Mouse (Mus musculus) thymus, postnatal 4 days (tissue): ENCODE data around the gene Krt8.

ENCODE experiments used
- DNase-seq: peaks from one replicate; pipeline ENCODE4 v3.0.0; 2021

The Krt8 gene

DNA sequence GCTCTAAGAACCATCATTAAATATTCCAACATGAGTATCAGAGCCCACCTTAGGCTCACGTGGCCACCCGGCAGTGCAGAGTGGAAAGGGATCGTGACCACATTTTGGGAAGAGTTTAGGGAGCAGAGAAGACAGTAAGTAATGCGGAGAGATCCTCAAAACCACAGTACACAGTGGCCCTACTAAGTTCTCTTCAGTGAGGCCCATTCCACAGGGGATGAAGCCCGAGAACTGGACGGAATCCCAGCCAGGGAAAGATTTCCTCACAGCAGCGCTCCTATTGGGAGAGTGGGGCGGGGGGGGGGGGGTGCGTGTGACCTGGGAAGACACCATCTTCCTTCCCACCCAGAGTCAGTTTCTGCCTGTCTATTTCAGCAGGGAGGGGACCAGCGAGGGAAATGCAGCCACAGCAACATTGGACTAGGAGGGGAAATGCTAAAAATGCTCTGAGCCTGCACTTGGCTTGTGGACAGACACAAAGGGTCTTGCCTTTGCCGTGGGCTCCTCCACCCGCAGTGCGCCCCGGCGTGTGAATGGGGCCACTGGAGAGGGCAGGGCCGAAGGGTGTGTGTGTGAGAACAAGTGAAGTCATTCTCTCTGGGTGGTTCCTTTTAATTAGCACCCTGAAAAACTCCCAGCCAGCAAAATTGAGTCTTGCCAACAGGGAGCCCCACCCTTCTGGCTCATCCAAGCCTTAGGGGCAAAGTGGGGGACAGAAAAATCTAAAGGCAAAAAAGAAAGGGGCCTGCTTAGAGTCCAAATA lies 30.0 kb downstream of the Krt8 start:
- DNase-seq = no peak

DNA sequence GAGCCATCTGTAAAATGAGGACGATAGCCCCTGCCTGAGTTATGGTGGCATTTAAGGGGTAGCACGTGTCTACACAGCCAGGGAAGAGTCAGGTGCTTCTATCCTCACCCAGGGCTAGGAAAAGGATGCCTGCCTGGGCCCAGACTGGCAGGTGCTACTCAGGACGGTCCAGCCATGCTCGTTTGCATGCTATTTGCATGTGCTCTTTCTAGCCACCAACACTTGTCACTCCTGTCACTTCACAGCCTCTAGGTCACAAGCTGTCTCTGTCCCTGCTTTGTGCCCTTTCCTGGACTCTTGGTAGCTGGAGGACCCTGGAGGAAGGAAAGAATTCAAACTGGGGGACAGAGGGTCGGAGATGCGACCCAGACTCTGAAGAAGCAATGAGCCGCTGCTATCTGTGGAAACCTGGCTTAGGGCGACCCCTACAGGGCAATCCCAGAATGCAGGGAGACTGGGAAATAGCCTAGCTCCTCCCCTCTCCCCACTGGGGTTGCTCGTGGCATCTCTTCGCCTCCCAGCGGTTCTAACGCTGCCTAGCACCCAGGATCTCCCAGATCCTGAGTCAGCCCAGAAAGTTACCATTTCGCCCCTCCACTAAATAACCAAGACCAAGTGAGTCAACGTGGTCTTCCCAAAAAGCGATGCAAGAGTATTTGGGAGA lies 30.7 kb downstream of the Krt8 start:
- DNase-seq = peak; percentile 95

DNA sequence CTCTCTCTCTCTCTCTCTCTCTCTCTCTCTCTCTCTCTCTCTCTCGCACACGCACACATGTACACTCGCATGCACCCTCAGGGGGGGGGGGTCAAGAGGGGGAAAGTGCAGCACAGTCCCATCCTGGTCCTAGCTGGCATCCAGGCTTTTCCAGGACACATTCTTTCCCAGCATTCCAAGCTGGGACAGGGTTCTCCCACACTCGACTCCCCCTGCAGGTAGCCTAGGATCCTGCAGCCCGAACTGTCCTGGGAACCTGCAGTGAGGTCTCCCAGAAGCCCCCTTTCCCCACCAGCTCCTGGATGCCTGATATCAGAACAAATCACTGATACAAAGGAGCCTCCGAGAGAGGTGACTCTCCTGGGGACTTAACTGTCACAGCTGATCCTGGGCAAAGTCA lies 33.7 kb downstream of the Krt8 start:
- peak; percentile 48 for DNase-seq

DNA sequence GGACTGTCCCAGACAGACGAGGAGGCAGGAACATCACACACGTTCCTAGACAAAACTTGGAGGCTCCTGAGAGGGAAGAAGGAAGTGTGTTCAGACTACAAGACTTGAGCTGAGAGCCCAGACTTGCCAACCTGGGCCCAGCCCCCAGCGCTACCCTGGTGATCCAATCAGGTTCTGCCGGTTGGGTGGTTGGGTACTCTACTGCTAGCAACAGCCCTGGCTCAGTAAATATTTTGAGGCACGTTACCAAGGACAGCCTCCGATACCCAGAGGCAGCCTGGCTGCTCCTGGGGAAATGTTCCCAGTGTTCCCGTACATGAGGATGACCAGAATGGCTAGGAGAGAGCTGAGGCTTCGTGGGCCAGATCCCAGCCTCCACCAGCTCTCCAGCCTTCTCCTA lies 37.5 kb downstream of the Krt8 start:
- DNase-seq = no peak

DNA sequence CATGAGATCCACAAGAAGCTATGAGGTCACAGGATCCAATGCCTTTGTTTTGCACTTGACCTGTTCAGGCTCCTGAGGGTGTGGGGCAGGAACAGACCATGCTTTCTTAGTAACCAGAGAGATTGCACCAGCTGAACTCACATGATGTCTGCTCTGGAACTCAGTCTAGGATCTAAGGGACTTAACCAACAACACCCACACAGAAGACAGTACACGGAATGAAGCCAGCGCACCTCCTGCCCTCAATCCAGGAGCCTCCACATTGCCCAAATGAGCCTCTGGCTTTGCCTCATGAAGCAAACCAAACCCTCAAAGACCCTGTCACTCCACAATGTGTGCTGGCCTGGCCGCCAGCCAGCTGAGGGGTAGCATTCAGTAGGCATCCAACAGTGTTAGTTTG lies 45.4 kb downstream of the Krt8 start:
- DNase-seq = no peak

DNA sequence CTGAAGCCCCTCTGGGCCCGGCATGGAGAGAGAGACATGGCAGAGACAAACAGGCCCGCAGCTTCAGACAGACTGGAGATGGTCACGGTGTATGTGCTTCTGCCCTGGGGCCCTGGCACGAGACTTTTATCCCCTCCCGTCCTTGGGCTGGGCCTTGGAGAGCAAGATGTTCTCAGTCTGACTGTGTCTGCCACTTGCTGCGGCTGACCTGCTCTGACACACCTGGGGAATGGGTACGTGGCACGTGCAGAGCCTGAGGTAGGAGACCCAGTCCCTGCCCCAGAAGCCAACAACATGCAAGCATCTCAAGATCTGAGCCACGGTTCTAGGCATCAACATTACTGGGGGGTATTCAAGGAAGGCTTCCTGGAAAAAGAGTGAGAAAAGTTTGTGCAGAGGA lies 50.1 kb downstream of the Krt8 start, which contains the start of gene Krt78:
TSS of gene Krt78 (minus strand) at position 101 of the 400 bp plus-strand sequence.
- no peak for DNase-seq

DNA sequence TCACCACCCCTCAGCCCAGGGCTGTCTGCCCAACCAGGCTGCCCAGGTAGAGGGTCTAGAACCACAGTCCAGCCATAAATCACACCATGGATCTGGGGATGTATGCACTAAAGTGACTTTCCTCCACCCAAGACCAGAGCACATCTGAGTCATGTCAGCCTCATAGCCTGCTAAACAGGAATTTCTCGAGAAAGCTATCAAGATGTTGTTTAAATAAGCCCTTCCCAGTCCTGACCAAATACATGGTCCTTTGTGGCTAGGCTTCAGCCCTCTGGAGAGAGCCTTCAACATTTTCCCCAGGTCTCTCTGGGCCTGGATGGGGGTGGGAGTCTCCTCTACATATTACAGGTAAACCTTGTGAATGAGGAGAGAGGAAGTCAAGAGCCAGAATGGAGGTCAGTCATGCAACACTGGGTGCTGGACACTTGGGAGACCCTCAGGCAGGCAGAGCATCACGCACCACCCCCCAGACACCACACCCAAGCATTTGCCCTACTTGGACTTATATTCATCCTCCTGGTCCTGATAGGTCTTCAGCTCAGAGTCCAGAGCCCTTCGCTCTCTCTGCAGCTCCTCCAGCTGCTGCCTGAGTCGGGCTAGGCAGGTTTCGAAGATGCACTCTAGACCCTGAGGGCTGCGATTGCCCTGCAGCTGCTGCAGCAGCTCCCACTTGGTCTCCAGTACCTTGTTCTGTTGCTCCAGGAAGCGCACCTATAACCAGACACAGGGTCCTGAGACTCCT lies 51.4 kb downstream of the Krt8 start:
- DNase-seq = no peak
